Mouse (Mus musculus): ENCODE results near the gene Tbrg1. TPM values are rescaled to one million over a fixed set of nuclear protein-coding genes. Genes with fewer than 3 reads are reported as not detected.

Gene Tbrg1
- 139 and 152 TPM in 2 replicates for polyA plus RNA-seq (2015; fragmentation: Nextera tagmentation; extraction: Ambion mirVana)

- under 1% methylated on average over 36 of the region's 36 CpGs for WGBS
- Histone ChIP-seq H3K4me1 (peaks cover 4% of the 10 kb centered on the region; the same call in 1 of the 2 replicates), H3K36me3 (peaks cover 20% of the 10 kb centered on the region; the same call in 1 of the 2 replicates), H3K9ac (peak within 1 kb of the TSS; percentile 76), H3K4me3 (replicated peaks) (peak within 1 kb of the TSS; percentile 85), H3K9me3 (no peaks in the 10 kb centered on the region), H3K4me2 (peak within 1 kb of the TSS; percentile 66), H3K27me3 (replicated peaks) (no peaks in the 10 kb centered on the region), H3K27ac (peak within 1 kb of the TSS; percentile 96)
- peak; percentile 93 for ATAC-seq (ENCODE audit: insufficient read depth, low FRiP score, low read depth)
Measured at GRCm38 (mm10) chr9:37656931-37657481, at the start of gene Tbrg1. Tbrg1 (minus strand) TSS chr9:37657312.

- Histone ChIP-seq H3K4me3 (replicated peaks) (no peak overlapping the region), H3K27ac (no peak overlapping the region), H3K36me3 (no peaks in the 10 kb centered on the region), H3K9ac (no peak overlapping the region), H3K27me3 (replicated peaks) (no peaks in the 10 kb centered on the region), H3K4me1 (no peaks in the 10 kb centered on the region), H3K4me2 (no peak overlapping the region), H3K9me3 (no peaks in the 10 kb centered on the region)
- whole genome bisulfite sequencing = 58% methylated on average over 5 of the region's 5 CpGs
- ATAC-seq (ENCODE audit: insufficient read depth, low FRiP score, low read depth) = no peak
Measured at GRCm38 (mm10) chr9:37689970-37690686, 33.0 kb upstream of the Tbrg1 start.

GRCm38 (mm10) chr9:37687941-37688303, 30.8 kb upstream of the Tbrg1 start:
- Histone ChIP-seq H3K9me3 (no peaks in the 10 kb centered on the region), H3K27ac (no peak overlapping the region), H3K4me1 (no peaks in the 10 kb centered on the region), H3K4me3 (replicated peaks) (no peak overlapping the region), H3K36me3 (no peaks in the 10 kb centered on the region), H3K4me2 (no peak overlapping the region), H3K27me3 (replicated peaks) (no peaks in the 10 kb centered on the region), H3K9ac (no peak overlapping the region)
- WGBS = 40% methylated on average over 3 of the region's 3 CpGs
- no peak for ATAC-seq (ENCODE audit: insufficient read depth, low FRiP score, low read depth)

- Histone ChIP-seq H3K4me3 (replicated peaks) (no peak overlapping the region), H3K36me3 (no peaks in the 10 kb centered on the region), H3K27me3 (replicated peaks) (no peaks in the 10 kb centered on the region), H3K4me2 (no peak overlapping the region), H3K27ac (no peak overlapping the region), H3K4me1 (no peaks in the 10 kb centered on the region), H3K9me3 (no peaks in the 10 kb centered on the region), H3K9ac (no peak overlapping the region)
- ATAC-seq (ENCODE audit: insufficient read depth, low FRiP score, low read depth) = no peak
- WGBS = 70% methylated on average over 3 of the region's 3 CpGs
Measured at GRCm38 (mm10) chr9:37687288-37687940, 30.3 kb upstream of the Tbrg1 start.

GRCm38 (mm10) chr9:37681123-37681522, 24.0 kb upstream of the Tbrg1 start:
- 95% methylated on average over 1 of the region's 1 CpGs for WGBS
- Histone ChIP-seq H3K9ac (no peak overlapping the region), H3K27me3 (replicated peaks) (no peaks in the 10 kb centered on the region), H3K4me3 (replicated peaks) (no peak overlapping the region), H3K27ac (no peak overlapping the region), H3K36me3 (no peaks in the 10 kb centered on the region), H3K9me3 (no peaks in the 10 kb centered on the region), H3K4me1 (no peaks in the 10 kb centered on the region), H3K4me2 (no peak overlapping the region)
- ATAC-seq (ENCODE audit: insufficient read depth, low FRiP score, low read depth) = no peak

- Histone ChIP-seq H3K4me1 (no peaks in the 10 kb centered on the region), H3K9me3 (no peaks in the 10 kb centered on the region), H3K27ac (no peak overlapping the region), H3K4me2 (no peak overlapping the region), H3K27me3 (replicated peaks) (no peaks in the 10 kb centered on the region), H3K4me3 (replicated peaks) (no peak overlapping the region), H3K36me3 (no peaks in the 10 kb centered on the region), H3K9ac (no peak overlapping the region)
- WGBS = 67% methylated on average over 4 of the region's 4 CpGs
- no peak for ATAC-seq (ENCODE audit: insufficient read depth, low FRiP score, low read depth)
Measured at GRCm38 (mm10) chr9:37675287-37675686, 18.2 kb upstream of the Tbrg1 start.

- no peak overlapping the region for H3K9ac ChIP-seq
- H3K4me2 ChIP-seq = no peak overlapping the region
- no peaks in the 10 kb centered on the region for H3K9me3 ChIP-seq
- no peaks in the 10 kb centered on the region for H3K36me3 ChIP-seq
- no peaks in the 10 kb centered on the region for H3K27me3 ChIP-seq (replicated peaks)
- H3K4me3 ChIP-seq (replicated peaks) = no peak overlapping the region
- ATAC-seq (ENCODE audit: insufficient read depth, low FRiP score, low read depth) = no peak
- WGBS = 77% methylated on average over 3 of the region's 3 CpGs
- no peak overlapping the region for H3K27ac ChIP-seq
- no peaks in the 10 kb centered on the region for H3K4me1 ChIP-seq
Measured at GRCm38 (mm10) chr9:37670261-37670660, 13.1 kb upstream of the Tbrg1 start.

GRCm38 (mm10) chr9:37669678-37670077, 12.6 kb upstream of the Tbrg1 start:
- no peak overlapping the region for H3K27ac ChIP-seq
- 48% methylated on average over 4 of the region's 4 CpGs for WGBS
- H3K9ac ChIP-seq = no peak overlapping the region
- no peaks in the 10 kb centered on the region for H3K36me3 ChIP-seq
- no peak overlapping the region for H3K4me3 ChIP-seq (replicated peaks)
- no peak for ATAC-seq (ENCODE audit: insufficient read depth, low FRiP score, low read depth)
- H3K27me3 ChIP-seq (replicated peaks) = no peaks in the 10 kb centered on the region
- no peak overlapping the region for H3K4me2 ChIP-seq
- no peaks in the 10 kb centered on the region for H3K4me1 ChIP-seq
- H3K9me3 ChIP-seq = no peaks in the 10 kb centered on the region

GRCm38 (mm10) chr9:37669115-37669514, 12.0 kb upstream of the Tbrg1 start, which contains the start of gene Panx3:
Panx3 (minus strand) TSS chr9:37669235.
- Histone ChIP-seq H3K36me3 (no peaks in the 10 kb centered on the region), H3K4me3 (replicated peaks) (no peak within 1 kb of the TSS), H3K9me3 (no peaks in the 10 kb centered on the region), H3K4me2 (no peak within 1 kb of the TSS), H3K27me3 (replicated peaks) (no peaks in the 10 kb centered on the region), H3K27ac (no peak within 1 kb of the TSS), H3K4me1 (no peaks in the 10 kb centered on the region), H3K9ac (no peak within 1 kb of the TSS)
- 61% methylated on average over 6 of the region's 6 CpGs for WGBS
- ATAC-seq (ENCODE audit: insufficient read depth, low FRiP score, low read depth) = no peak

GRCm38 (mm10) chr9:37666045-37666444, 8.9 kb upstream of the Tbrg1 start:
- ATAC-seq (ENCODE audit: insufficient read depth, low FRiP score, low read depth) = no peak
- Histone ChIP-seq H3K27ac (no peak overlapping the region), H3K4me2 (no peak overlapping the region), H3K4me3 (replicated peaks) (no peak overlapping the region), H3K4me1 (no peaks in the 10 kb centered on the region), H3K9me3 (no peaks in the 10 kb centered on the region), H3K27me3 (replicated peaks) (no peaks in the 10 kb centered on the region), H3K36me3 (no peaks in the 10 kb centered on the region), H3K9ac (no peak overlapping the region)
- 76% methylated on average over 7 of the region's 7 CpGs for WGBS

GRCm38 (mm10) chr9:37664604-37665003, 7.5 kb upstream of the Tbrg1 start:
- no peak overlapping the region for H3K27ac ChIP-seq
- no peak overlapping the region for H3K4me2 ChIP-seq
- no peaks in the 10 kb centered on the region for H3K27me3 ChIP-seq (replicated peaks)
- H3K4me1 ChIP-seq = no peaks in the 10 kb centered on the region
- no peak overlapping the region for H3K9ac ChIP-seq
- H3K9me3 ChIP-seq = no peaks in the 10 kb centered on the region
- WGBS = 62% methylated on average over 2 of the region's 2 CpGs
- H3K36me3 ChIP-seq = no peaks in the 10 kb centered on the region
- ATAC-seq (ENCODE audit: insufficient read depth, low FRiP score, low read depth) = no peak
- H3K4me3 ChIP-seq (replicated peaks) = no peak overlapping the region

- 52% methylated on average over 1 of the region's 1 CpGs for WGBS
- H3K9ac ChIP-seq = no peak overlapping the region
- no peak overlapping the region for H3K4me2 ChIP-seq
Measured at GRCm38 (mm10) chr9:37663210-37663609, 6.1 kb upstream of the Tbrg1 start.

More at GRCm38 (mm10) chr9:37663210-37663609, 6.1 kb upstream of the Tbrg1 start:
- Histone ChIP-seq H3K9me3 (no peaks in the 10 kb centered on the region), H3K4me3 (replicated peaks) (no peak overlapping the region), H3K4me1 (no peaks in the 10 kb centered on the region), H3K27me3 (replicated peaks) (no peaks in the 10 kb centered on the region), H3K27ac (no peak overlapping the region), H3K36me3 (no peaks in the 10 kb centered on the region)
- ATAC-seq (ENCODE audit: insufficient read depth, low FRiP score, low read depth) = no peak

Measured in stomach, embryonic 15.5 days (tissue).